Mouse (Mus musculus) neural tube, embryonic 15.5 days (tissue): ENCODE results near the gene Naa20. TPM values are rescaled to one million over a fixed set of nuclear protein-coding genes. Genes with fewer than 3 reads are reported as not detected.

Experiments used
- ATAC-seq: fragments of 200-750 bp; cut with Nextera tagmentation; 2 replicates; pipeline ENCODE4 v1.8.0; 2017; ENCODE audit warnings: mild to moderate bottlenecking, moderate TSS enrichment, moderate library complexity; ENCODE audit not compliant: low FRiP score
- H3K27ac ChIP-seq: fragments of 300-500 bp; sonication (generic); replicated peaks from 2 replicates; pipeline ENCODE4 v1.5.1; 2015; ENCODE audit warnings: mild to moderate bottlenecking, inconsistent platforms
- H3K27me3 ChIP-seq: fragments of 300-500 bp; sonication (generic); replicated peaks from 2 replicates; pipeline ENCODE4 v1.6.1; 2015; ENCODE audit warnings: inconsistent platforms
- H3K36me3 ChIP-seq: fragments of 300-500 bp; sonication (generic); 2 replicates; pipeline ENCODE4 v1.6.1; 2015; ENCODE audit warnings: inconsistent platforms
- H3K4me1 ChIP-seq: fragments of 300-500 bp; sonication (generic); 2 replicates; pipeline ENCODE4 v1.6.1; 2015; ENCODE audit warnings: inconsistent platforms
- H3K4me2 ChIP-seq: fragments of 300-500 bp; sonication (generic); 2 replicates; pipeline ENCODE4 v1.6.1; 2015; ENCODE audit warnings: inconsistent platforms, mild to moderate bottlenecking, moderate library complexity
- H3K4me3 ChIP-seq: fragments of 300-500 bp; sonication (generic); replicated peaks from 2 replicates; pipeline ENCODE4 v1.5.1; 2015; ENCODE audit warnings: mild to moderate bottlenecking, inconsistent platforms
- H3K9ac ChIP-seq: fragments of 300-500 bp; sonication (generic); replicated peaks from 2 replicates; pipeline ENCODE4 v1.6.1; 2015; ENCODE audit warnings: mild to moderate bottlenecking, inconsistent platforms
- H3K9me3 ChIP-seq: fragments of 300-500 bp; sonication (generic); replicated peaks from 2 replicates; pipeline ENCODE4 v1.6.1; 2016; ENCODE audit warnings: inconsistent platforms
- WGBS: fragments of 180-500 bp; shearing (Covaris S2); methylation state at CpG from one replicate; pipeline ENCODE4 v1.1.7; 2015; ENCODE audit warnings: mixed read lengths; 5-methylcytosine and 5-hydroxymethylcytosine counted together
- microRNA-seq: library from miRNA; unstranded; fragments of <30 nt; microRNA quantifications from one replicate; pipeline ENCODE4, GENCODE M21; 2017
- polyA plus RNA-seq: library from polyadenylated mRNA; unstranded; fragments of >200 nt; fragmentation: Nextera tagmentation; extraction: Ambion mirVana; gene quantifications from 2 replicates; pipeline ENCODE4 v1.2.1, GENCODE M21; 2015

The Naa20 gene
- polyA plus RNA-seq, 1 experiment from 2014 or later: 130 TPM

DNA sequence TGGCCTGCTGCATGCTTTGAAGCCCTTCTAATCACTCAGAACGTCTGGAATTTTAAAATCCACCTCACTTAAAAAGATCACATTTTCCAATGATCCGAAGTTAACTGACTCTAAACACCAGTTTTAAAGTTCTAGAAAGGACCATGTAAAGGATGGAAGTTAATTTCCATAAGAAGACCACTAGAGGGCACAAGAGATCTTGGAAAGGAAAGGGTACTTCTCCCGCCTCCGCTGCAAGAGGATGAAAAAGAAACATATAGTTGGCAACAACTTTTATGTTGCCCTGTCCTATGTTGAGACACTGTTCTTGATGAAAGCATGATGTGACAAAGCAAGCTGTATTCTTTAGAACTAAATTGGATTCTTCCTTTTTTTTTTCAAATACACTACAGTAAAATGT is 55.6 kb downstream of the Naa20 start:
- ATAC-seq: peak; percentile 72; the same call in 1 of the 2 replicates
- 12% methylated on average over 4 of the region's 4 CpGs for WGBS
- Histone ChIP-seq H3K4me1 (no peaks in the 10 kb centered on the region), H3K36me3 (no peaks in the 10 kb centered on the region), H3K27me3 (no peaks in the 10 kb centered on the region), H3K4me3 (no peak overlapping the region), H3K27ac (no peak overlapping the region), H3K9me3 (no peaks in the 10 kb centered on the region), H3K9ac (no peak overlapping the region), H3K4me2 (no peak overlapping the region)

GRCm38 (mm10) chr2:145958097-145958496 is 56.2 kb downstream of the Naa20 start:
- WGBS: 38% methylated on average over 6 of the region's 6 CpGs
- no peak for ATAC-seq
- Histone ChIP-seq H3K9me3 (no peaks in the 10 kb centered on the region), H3K27me3 (no peaks in the 10 kb centered on the region), H3K4me1 (no peaks in the 10 kb centered on the region), H3K9ac (no peak overlapping the region), H3K4me3 (no peak overlapping the region), H3K27ac (no peak overlapping the region), H3K36me3 (no peaks in the 10 kb centered on the region), H3K4me2 (no peak overlapping the region)

DNA sequence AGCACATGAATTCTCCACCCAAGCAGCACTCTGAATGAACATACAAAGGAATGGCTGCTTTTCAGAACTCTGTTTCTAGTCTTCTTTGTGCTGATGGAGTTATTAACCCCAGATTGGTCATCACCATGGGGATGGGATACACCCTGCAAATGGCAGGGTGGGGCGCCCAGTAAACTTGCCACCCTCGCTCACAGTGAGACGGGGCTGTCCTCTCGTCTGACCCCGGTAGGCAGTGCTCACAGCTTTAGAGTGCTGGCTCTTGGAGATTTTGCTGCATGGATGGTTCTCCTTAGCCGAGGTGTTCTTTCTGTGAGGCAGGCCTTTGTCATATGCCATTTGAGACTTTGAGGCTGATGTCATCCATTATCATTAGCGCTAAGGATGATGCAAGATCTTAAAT is 56.7 kb downstream of the Naa20 start:
- Histone ChIP-seq H3K27me3 (no peaks in the 10 kb centered on the region), H3K4me1 (no peaks in the 10 kb centered on the region), H3K4me3 (no peak overlapping the region), H3K36me3 (no peaks in the 10 kb centered on the region), H3K9ac (no peak overlapping the region), H3K27ac (no peak overlapping the region), H3K9me3 (no peaks in the 10 kb centered on the region), H3K4me2 (no peak overlapping the region)
- WGBS: 25% methylated on average over 7 of the region's 7 CpGs
- no peak for ATAC-seq

GRCm38 (mm10) chr2:145961861-145962260 is 60.0 kb downstream of the Naa20 start:
- ATAC-seq: no peak
- no peaks in the 10 kb centered on the region for H3K9me3 ChIP-seq
- H3K36me3 ChIP-seq: no peaks in the 10 kb centered on the region
- WGBS: 81% methylated on average over 5 of the region's 5 CpGs
- H3K4me3 ChIP-seq: no peak overlapping the region
- H3K9ac ChIP-seq: no peak overlapping the region
- no peaks in the 10 kb centered on the region for H3K4me1 ChIP-seq
- H3K4me2 ChIP-seq: no peak overlapping the region
- no peaks in the 10 kb centered on the region for H3K27me3 ChIP-seq
- H3K27ac ChIP-seq: no peak overlapping the region

Small RNAs within 50 kb of the gene (microRNA-seq; reads per million reads assigned to microRNA genes)
- gene Gm25026: not detected

Other genes starting within 250 kb of the Naa20 start
- gene Rin2, start 226.9 kb upstream of the Naa20 start, polyA plus RNA-seq: 14.8 and 15.0 TPM in 2 replicates
- gene Cfap61, start 32.7 kb downstream of the Naa20 start, polyA plus RNA-seq: 2.7 and 3.4 TPM in 2 replicates
- gene Crnkl1, start 32.9 kb downstream of the Naa20 start, polyA plus RNA-seq: 18.8 and 22.7 TPM in 2 replicates